Mouse (Mus musculus): ENCODE results near the gene Rab37.

The Rab37 gene

DNA sequence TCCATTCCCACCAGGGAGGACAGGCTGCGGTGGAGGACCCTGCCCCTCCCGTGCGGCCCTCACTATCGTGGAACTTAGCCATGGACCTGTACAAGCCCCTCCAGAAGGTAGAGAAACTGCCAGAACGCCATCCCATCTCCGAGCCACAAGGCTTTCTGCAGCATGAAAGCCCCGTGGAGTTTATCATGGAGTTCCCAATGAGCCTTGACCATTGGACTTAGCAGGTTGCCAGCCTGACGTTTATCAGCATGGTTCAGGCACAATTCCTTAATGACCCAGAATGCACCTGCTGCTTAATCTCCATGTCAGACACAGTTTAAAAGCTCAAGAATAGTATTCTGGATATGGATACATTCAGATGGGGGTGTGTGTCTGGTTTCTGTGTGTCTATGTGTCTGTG lies 6.2 kb upstream of the Rab37 start:
- DNase-seq (ENCODE audit: low spot score in 2 of 2): no peak

DNA sequence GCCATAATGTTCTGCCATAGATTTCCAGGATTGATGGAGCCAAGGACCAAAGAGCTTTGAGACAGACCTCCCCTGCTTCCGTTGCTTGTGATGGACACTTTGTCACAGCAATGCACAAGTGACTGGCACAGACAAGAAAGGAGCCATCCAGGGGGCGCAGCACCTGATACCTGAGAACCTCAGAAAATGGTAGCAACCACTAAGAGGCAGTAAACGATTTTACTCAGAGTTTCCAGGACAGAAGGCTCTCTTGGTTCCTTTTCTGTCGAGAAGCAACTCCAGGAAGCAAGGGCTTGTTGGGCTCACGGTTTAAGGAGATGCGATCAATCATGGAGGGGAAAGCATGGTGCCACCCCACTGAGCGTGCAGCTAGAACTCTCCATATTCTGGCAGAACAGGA lies 5.0 kb upstream of the Rab37 start:
- no peak for DNase-seq (ENCODE audit: low spot score in 2 of 2)

DNA sequence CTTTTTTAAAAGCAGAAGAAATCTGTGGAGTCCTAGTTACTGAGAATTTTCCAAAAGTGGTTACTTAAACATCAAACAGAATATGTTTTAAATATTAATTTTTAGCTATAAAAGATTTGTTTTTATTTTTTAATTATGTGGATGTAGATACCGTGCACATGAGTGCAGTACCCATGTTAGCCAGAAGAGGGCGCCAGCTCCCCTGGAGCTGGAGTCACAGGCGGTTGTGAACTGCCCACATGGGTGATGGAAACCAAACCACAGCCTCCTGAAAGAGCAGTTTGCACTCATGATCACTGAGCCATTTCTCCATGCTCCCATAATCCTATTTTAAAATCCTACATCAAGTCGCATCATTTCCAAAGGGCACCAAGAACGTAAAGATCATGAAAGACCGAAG lies 1.4 kb upstream of the Rab37 start:
- DNase-seq (ENCODE audit: low spot score in 2 of 2): no peak

DNA sequence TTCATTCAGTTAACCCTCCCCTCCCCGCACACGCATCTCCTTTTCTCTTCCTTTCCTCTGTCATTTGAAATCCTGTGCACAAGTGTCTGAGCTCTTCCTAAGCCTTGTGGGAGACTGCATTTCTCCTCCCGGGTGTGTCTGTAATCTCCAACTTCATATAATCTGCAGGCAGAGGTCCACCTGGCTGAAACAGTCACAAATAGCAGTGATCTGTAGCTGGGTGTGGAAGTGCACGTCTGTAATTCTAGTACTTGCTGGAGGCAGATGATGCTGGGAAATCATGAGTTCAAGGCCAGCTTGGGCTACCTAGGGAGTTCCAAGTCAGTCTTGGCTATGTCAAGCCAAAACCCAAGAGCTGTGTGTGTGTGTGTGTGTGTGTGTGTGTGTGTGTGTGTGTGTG lies 909 bp downstream of the Rab37 start:
- no peak for DNase-seq (ENCODE audit: low spot score in 2 of 2)

DNA sequence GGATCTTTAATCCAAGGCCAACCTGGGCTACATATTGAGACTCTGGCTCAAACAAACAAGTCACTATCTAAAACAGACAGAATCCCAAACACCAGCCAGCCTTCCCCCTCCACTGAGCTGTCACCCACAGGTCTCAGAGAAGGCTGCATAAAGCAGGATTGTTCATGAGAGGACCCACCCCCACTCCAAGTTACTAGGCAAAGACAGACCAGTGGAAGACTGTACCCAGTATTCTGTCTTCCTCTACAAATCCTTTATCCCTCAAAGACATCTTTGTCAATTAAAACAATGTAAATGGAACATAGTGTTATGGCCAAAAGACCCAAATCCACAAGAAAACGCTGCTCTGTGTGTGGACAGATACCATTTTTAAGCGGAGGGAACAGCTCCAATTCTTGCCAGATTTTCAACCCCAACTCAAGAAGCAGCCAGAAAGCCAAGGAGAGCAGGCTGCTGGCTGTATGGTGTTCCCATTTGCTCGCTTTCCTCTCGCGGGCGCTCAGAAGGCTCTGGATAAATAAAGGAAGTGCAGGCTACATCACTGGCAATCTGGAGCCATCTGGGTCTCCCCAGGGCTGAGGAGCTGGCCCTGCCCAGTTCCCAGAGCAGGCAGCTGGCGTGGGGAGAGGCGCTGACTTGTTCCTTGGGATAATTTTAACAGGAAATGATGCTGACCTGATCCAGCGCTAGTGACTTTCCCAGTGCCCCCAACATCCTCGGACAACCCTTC lies 7.1 kb downstream of the Rab37 start:
- no peak for DNase-seq (ENCODE audit: low spot score in 2 of 2)

DNA sequence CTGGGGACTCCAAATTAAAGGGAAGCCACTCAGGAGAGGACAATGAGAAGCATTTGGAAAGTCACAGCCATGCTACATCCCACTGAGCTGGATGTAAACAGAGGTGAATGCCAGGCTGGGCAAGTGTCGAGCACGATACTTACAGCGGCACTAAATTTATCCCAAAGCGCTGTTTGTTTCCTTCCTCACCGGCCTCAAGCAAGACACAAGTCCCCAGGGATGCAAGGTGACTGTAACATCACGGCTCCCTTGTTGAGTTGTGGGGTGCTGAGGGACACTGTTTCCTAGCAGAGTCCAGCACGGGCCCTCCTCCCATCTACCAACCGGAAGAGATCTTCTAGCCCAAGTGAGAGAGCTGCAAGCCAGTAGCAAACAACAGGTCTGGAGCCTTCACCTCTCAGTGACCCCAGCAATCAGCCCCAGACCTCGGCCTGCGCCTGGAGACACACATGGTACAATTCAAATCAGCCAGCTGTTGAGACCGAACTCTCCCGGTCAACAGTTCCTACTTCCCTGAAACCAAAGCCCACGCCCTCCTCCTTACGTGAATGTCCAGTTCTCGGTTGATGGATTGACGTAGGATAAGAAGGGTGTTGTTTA lies 8.1 kb downstream of the Rab37 start:
- no peak for DNase-seq (ENCODE audit: low spot score in 2 of 2)

DNA sequence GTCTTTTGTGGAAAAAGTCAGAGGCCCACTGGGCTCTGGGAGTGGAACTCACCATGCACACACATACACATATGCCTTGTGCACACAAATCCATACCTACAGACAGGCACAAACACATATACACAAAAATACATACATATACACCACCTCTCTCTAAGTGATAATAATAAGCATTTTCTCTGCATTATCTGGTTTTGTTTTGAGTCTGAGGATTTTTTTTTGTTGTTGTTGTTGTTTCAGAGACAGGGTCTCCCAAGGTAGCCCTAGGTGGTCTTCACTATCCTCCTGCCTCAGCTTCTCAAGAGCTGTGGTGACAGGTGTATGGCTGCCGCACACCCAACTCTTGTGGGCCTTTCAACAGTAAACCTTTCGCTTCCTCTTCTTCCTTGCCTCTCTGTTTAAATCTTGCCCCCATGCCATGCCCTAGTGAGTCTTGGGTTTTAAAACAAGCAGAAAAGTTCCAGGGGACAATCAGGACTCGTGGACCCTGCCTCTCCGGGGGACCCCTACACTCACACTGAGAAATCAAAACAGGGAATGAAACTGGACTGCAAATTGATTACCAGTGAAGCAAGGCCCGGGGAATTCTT lies 8.9 kb downstream of the Rab37 start:
- DNase-seq (ENCODE audit: low spot score in 2 of 2): no peak

DNA sequence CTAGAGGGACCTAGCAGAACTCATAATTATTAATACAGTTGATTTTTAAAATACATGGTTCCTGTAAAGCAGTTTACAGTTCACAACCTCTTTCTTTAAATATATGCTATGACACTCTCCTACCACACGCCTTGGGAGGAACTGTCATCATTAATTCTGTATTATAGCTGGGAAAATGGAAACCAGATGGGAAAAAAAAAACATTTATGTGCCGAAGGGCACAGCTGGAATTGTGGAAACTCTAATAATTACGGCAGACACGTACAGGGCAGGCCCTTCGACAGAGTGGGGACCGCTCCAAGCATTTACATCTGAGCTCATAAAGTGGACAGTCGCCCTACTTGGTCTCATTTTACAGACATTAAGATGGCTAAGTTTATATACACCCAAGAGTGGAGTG lies 9.5 kb downstream of the Rab37 start:
- no peak for DNase-seq (ENCODE audit: low spot score in 2 of 2)

DNA sequence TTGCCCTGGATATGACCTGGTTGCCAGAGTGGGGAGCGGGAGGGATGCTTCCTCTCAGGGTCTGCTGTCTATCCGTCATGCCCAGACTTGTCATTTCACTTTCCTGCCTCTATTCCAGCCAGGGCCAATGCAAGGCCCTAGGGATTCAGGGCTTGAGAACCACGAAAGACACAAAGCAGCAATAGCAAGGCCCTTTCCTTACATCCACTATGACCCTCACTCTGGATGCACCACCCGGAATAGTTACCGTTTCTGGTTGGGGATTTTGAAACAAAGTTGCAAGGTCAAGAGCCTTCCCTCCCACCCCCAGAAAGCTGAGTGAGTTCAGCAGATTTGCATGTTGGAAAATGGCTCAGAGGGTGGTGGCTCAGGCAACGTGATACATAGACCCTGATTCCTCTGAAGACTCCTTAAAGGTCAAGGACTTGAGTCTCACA lies 10.4 kb downstream of the Rab37 start:
- DNase-seq (ENCODE audit: low spot score in 2 of 2): no peak

DNA sequence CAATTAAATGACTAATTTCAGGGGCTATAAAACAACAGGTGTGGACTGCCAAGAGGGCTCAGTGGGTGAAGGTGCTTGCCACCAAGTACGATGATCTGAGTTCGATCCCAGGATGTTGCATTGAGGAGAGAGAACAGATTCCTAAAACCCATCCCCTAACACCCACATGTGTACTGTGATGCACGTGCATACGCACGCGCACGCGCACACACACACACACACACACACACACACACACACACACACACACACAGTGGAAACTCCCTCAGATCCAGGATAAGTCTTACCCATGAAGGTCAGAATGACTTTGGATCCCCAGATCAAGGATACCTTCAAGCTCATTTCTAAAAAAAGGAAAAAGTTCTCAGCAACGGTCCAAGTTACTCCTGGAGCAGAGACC lies 10.9 kb downstream of the Rab37 start:
- DNase-seq (ENCODE audit: low spot score in 2 of 2): no peak

DNA sequence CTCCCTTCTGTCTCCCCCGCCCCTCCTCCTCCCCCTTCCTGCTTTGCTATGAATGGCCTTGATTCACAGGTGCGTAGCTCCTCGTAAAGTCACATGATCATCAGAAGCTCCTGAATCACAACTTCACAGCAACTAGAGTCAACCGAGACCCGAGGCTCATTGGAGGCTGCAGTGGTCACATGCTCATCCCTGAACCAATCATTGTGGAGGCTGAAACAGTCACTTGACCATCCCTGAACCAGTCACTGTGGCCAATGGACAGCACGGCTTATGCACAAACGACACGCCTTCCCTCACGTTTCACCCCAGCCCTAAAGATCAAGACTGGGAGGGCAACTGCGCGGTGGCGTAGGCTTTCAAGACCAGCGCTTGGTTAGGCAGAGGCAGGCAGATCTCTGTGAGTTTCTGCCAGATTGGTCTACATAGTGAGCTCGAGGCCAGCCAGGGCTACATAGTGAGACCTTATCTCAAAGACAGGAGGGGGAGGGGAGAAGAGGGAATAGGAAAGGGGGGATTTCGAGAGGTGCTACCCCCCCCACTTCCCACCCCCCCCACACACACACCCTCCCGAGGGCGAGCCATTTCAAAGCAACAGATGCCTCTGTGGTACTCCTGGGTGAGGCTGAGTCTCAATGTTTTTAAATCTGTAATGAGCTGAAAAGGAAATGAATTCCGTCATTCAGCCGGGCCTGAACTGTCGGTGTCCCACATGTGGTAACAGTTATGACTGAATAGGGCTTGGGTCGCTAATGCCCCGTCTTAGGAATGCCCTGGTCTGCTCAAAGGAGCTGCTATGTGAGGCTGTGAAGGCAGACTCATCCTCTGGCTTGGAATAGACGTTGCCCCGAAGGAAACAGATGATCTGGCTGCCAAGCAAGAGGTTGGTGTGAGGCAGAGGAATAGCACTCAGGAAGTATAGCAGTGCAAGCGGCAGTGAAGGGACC lies 12.5 kb downstream of the Rab37 start:
- DNase-seq (ENCODE audit: low spot score in 2 of 2): no peak

DNA sequence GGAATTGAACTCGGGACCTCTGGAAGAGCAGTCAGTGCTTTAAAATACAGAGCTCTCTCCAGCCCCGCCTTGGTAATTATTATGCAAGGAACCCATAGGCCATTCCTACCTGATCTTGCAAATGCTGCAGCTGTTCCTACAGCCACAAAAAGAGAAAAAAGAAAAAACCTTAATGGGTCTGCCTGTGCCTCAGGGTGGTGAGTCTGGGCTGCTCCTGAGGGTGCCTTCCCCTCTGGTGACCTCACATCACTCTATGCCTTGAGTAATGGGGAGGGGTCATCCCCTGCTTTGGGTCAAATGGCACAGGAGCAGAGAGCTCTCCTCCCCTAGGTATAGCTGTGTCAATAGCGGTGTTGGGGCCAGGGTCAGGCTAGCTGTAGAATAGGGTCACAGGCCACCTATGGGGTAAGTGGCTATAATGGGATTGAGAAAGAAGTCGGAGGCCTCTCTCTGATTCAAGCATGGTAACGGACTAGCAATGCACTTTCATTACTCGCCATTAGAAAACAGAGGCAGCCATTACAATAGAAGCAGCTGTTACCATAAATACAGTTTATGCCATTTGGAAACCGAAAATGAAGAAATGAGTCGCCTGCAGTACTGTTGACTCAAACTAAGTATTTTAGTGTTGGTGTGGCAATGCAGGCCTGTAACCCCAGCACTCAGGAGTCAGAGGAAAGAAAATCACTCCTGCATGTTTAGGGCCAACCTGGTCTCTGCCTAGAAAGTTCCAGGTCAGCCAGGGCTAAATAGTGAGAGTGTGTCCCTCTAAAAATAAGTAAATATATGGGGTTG lies 13.7 kb downstream of the Rab37 start:
- DNase-seq (ENCODE audit: low spot score in 2 of 2): no peak

DNA sequence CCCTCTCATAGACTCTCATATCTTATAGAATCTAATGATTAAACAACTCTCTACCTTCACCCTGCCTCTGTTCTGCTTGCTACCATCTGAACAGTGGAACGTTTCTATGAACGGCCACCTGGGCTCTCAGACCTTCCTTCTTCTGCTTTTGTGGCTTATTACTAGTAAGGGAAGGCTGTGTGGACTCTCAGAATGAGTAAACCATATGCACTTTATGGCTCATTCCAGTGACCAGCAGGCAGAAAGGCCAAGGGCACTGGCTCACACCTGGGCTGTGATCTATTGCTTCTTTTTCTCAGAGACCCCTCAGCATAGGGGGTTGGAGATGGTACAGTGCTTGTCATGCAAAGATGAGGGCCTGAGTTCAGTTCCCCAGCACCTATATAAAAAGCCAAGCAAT lies 15.4 kb downstream of the Rab37 start:
- no peak for DNase-seq (ENCODE audit: low spot score in 2 of 2)

DNA sequence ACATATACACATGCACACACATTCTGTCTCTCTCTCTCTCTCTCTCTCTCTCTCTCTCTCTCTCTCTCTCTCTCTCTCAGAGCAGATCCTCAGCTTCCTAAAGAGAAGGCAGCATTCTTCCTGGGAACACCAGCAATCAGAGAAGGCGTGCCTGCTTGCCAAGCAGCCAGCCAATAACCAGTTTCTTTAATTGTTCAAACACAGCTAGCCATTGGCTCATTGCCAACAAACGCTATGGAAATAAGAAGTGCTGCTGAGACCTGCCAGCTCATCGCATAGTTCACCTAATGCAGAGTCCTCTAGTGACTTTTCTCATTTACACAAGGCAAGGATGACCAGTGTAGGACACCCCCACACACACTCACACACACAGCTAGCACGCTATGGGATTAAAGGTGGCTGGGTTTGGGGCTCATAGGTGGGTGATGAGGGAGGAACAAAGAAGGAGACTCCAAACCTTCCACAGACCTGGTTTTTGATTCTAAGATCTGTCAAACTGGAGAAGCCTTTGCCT lies 16.2 kb downstream of the Rab37 start:
- DNase-seq (ENCODE audit: low spot score in 2 of 2): no peak

DNA sequence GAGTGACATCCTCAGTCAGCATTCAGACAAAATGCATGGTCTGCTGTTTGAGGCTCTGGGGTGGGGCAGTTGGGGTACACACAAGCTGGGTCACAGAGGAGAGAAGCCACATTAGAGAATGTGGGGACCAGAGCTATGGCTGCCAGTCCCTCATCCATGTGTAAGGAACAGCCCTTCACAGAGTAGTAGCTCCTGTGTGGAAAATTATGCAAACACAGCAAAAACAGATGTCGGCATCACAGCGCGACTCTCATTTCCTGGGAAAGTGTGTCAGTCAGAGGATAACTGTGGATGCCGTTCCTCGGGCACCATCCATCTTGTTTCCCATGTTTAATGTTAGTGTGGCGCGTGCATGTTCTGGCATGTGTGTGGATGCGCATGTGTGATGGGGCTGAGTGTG lies 16.9 kb downstream of the Rab37 start:
- no peak for DNase-seq (ENCODE audit: low spot score in 2 of 2)

DNA sequence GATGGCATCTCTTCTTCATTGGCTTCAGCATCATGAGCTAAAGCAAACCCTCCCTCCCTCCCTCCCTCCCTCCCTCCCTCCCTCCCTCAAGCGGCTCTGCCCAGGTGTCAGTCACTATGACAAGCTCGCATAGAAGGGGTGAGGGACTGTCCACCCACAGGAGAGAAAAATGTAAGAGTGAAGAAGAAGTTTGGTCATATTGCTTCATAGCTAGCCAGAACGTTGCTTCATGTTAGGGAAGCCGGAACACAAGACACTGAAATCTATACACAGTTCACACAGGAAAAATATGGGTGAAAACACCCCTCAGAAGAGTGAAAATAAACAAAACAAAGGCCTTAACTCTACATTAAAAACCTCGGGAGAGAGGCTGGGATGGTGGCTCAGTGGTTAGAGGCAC lies 19.0 kb downstream of the Rab37 start:
- DNase-seq (ENCODE audit: low spot score in 2 of 2): no peak

DNA sequence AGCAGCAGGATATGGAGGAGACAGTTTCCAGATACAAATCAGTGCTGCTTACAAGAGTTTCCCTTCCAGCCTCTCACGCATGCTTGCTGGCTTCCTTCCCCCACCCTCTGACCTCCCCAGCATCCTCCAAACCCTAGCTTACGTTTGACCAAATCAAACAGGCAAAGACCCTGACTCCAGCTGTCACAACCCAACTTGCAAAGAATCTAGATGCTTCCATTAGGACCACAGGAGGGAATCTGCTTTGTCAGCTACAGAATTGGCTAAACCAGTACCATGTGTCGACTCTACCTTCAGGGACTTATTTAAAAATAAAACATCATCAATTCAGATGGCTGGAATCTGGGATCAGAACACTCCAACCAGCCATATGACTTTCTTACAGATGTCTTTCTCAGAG lies 21.0 kb downstream of the Rab37 start:
- no peak for DNase-seq (ENCODE audit: low spot score in 2 of 2)

DNA sequence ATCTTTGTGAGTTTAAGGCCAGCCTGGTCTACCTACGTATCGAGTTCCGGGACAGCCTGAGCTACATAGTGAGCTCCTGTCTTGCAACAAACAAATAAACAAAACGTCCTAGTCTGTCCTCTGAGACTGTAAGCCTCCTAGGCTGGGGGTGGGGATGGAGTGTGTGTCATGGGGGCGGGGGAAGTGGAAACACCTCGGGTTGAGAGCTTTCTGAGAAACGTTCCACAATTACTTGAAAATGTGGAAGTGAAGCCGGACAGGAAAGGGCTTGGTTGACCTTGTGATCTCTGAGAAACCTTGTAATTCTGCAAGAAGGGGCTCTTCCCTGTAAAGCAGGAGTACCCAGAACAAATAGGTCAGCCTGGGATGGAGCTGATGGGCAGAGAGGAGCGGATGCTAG lies 28.2 kb downstream of the Rab37 start:
- no peak for DNase-seq (ENCODE audit: low spot score in 2 of 2)

DNA sequence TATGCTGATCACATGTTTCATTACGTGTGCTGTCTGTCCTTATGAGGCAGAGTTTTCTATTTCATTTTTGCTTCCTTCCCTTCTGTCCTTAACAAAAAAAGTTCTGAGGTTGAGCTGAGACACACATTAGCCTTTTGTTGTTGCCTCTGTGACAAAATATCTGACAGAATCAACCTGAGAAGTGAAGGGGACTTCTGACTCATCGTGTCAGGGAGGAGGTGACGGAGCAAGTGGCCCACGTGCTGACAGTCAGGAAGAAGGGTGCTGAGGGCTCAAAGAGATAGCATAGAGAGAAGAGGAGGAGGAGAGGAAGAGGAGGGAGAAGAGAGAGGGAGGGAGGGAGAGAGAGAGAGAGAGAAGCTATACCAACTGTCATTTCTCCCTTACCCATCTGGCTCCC lies 37.3 kb downstream of the Rab37 start:
- no peak for DNase-seq (ENCODE audit: low spot score in 2 of 2)

DNA sequence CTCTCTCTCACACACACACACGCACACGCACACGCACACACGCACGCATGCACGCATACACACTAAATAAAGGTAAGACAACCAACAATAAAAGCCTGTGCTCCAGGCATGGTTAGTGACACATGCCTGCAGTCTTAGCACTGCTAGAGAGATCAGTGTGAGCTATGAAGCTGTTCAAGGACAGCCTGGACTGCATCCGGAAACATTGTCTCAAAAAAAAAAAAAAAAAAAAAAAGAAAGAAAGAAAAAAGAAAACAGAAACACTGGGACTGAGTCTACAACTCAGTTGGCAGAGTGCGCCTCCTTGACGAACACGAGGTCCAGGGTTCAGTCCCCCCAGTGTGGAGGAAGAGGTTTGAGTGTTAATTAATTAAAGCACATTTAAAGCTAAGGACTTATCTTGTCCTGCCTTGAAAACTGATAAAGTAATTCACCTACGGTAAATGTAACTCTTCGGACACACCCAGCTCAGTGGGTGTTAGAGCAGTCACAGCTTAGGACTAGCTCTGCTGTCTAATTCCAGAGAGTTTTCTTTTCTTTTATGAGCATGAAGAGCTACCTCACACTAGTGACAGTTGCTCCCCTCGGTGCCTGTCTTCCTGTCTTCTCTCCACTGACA lies 38.4 kb downstream of the Rab37 start:
- DNase-seq (ENCODE audit: low spot score in 2 of 2): no peak
